Mouse (Mus musculus) heart, embryonic 16.5 days (tissue): ENCODE measurements around the gene Grip1. TPM values are rescaled to one million over a fixed set of nuclear protein-coding genes. Genes with fewer than 3 reads are reported as not detected.

Source experiments
- ATAC-seq: fragments of 200-750 bp; cut with Nextera tagmentation; replicated peaks from 2 replicates; pipeline ENCODE4 v1.8.0; 2017; ENCODE audit warnings: moderate number of reproducible peaks; ENCODE audit not compliant: insufficient read depth, low FRiP score; ENCODE audit errors: extremely low read depth
- H3K27ac ChIP-seq: fragments of 300-500 bp; sonication (generic); 2 replicates; pipeline ENCODE4 v1.5.1; 2014; ENCODE audit warnings: mild to moderate bottlenecking, low read length, control low read depth, moderate library complexity
- H3K27me3 ChIP-seq: fragments of 300-500 bp; sonication (generic); 2 replicates; pipeline ENCODE4 v1.6.1; 2014; ENCODE audit warnings: low read length, mixed read lengths; ENCODE audit not compliant: control insufficient read depth, insufficient read depth
- H3K36me3 ChIP-seq: fragments of 300-500 bp; sonication (generic); 2 replicates; pipeline ENCODE4 v1.6.1; 2014; ENCODE audit not compliant: control insufficient read depth, insufficient read depth
- H3K4me1 ChIP-seq: fragments of 300-500 bp; sonication (generic); 2 replicates; pipeline ENCODE4 v1.6.1; 2014; ENCODE audit warnings: low read length, mixed read lengths; ENCODE audit not compliant: control insufficient read depth, insufficient read depth
- H3K4me2 ChIP-seq: fragments of 300-500 bp; sonication (generic); 2 replicates; pipeline ENCODE4 v1.6.1; 2014; ENCODE audit warnings: low read depth, mild to moderate bottlenecking, control low read depth, low read length
- H3K4me3 ChIP-seq: fragments of 300-500 bp; sonication (generic); 2 replicates; pipeline ENCODE4 v1.5.1; 2014; ENCODE audit warnings: mild to moderate bottlenecking, control low read depth, low read length
- H3K9ac ChIP-seq: fragments of 300-500 bp; sonication (generic); 2 replicates; pipeline ENCODE4 v1.6.1; 2014; ENCODE audit warnings: low read length, control low read depth
- H3K9me3 ChIP-seq: fragments of 300-500 bp; sonication (generic); replicated peaks from 2 replicates; pipeline ENCODE4 v1.6.1; 2016; ENCODE audit warnings: low read length; ENCODE audit not compliant: control insufficient read depth
- WGBS: fragments of 180-500 bp; shearing (Covaris S2); extraction: QIAGEN DNeasy Blood & Tissue Kit; methylation state at CpG from one replicate; pipeline ENCODE4 v1.1.7; 2014; 5-methylcytosine and 5-hydroxymethylcytosine counted together
- polyA plus RNA-seq: library from polyadenylated mRNA; unstranded; fragments of >200 nt; fragmentation: Nextera tagmentation; extraction: Ambion mirVana; gene quantifications from 2 replicates; pipeline ENCODE4 v1.2.1, GENCODE M21; 2015

Gene Grip1
- polyA plus RNA-seq, 1 experiment from 2014 or later: 1.6 TPM

DNA sequence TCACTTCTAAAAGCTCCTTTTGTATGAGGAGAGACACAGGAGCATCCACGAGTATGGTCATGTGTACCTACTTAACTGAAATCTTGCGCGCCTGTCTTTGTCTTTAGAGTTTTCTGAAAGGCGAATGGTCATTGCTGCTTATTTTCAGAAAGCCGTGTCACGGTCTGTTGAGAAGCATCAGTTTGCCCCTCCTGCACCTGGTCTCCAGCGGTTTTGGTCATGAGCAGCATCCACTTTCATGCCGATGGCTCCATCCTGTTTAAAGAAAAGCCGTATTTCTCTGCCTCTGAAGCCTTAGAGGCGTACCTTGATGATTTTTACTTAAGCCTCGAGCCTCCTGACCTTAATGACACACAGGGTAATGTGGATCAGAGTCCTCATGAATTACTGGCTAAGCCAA lies 398.0 kb downstream of the Grip1 start:
- Histone ChIP-seq H3K4me2 (no peak overlapping the region), H3K4me1 (no peaks in the 10 kb centered on the region), H3K4me3 (no peak overlapping the region), H3K36me3 (no peaks in the 10 kb centered on the region), H3K9me3 (no peaks in the 10 kb centered on the region), H3K27me3 (no peaks in the 10 kb centered on the region), H3K27ac (no peak overlapping the region), H3K9ac (no peak overlapping the region)
- ATAC-seq: no peak
- WGBS: 89% methylated on average over 11 of the region's 11 CpGs

DNA sequence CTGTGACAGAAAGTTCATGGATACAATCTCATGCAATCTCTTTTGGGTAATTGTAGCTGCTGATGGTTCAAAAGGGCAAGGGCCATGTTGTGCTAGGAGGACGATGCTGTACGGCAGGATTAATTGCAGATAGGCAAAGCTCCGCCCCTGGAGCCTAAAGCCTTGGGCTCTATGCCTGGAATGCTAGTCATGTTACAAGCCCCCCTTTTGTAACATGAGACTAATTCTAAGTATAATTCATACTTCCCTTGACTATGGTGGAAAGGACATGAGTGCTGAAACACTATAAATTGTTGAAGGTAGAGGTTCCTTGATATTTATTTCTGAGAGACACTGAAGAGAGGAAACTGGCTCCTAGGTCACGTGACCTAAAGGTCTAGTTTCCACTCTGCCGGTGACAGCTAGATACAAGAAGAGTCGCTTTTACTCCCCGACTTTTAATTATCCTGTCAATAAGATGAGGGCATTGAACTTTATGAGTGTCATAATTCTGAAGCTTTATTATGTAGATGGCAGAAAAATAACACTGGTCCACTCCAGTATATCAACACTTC lies 399.0 kb downstream of the Grip1 start:
- no peak overlapping the region for H3K4me2 ChIP-seq
- ATAC-seq: no peak
- 72% methylated on average over 7 of the region's 7 CpGs for WGBS

DNA sequence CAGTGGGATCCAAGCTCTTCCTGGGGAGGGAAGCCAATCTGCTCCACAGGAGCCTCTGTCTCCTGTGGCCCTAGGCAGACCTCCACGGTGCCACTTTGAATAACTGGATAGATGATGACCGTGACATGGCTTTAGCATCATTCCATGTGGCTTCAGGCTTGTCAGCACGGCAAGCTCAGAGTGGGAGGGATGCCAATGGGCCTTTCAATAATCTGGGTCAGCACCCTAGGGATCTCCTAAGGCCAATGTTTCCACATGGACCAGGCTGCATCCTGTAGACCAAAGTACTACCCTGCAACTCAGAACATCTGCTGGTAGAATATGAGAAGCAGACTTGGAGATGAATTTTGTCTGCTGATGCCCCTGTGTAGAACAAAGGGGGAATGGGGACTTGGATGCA lies 414.1 kb downstream of the Grip1 start:
- no peaks in the 10 kb centered on the region for H3K4me1 ChIP-seq
- H3K4me2 ChIP-seq: no peak overlapping the region
- H3K9me3 ChIP-seq: peaks cover 4% of the 10 kb centered on the region; the same call in 1 of the 2 replicates
- no peak overlapping the region for H3K4me3 ChIP-seq
- H3K9ac ChIP-seq: no peak overlapping the region
- H3K36me3 ChIP-seq: no peaks in the 10 kb centered on the region
- H3K27me3 ChIP-seq: no peaks in the 10 kb centered on the region
- H3K27ac ChIP-seq: no peak overlapping the region
- 69% methylated on average over 3 of the region's 3 CpGs for WGBS
- no peak for ATAC-seq

More for the DNA sequence above, 399.0 kb downstream of the Grip1 start:
- Histone ChIP-seq H3K27ac (no peak overlapping the region), H3K9ac (no peak overlapping the region), H3K4me1 (no peaks in the 10 kb centered on the region), H3K27me3 (no peaks in the 10 kb centered on the region), H3K36me3 (no peaks in the 10 kb centered on the region), H3K9me3 (no peaks in the 10 kb centered on the region), H3K4me3 (no peak overlapping the region)

DNA sequence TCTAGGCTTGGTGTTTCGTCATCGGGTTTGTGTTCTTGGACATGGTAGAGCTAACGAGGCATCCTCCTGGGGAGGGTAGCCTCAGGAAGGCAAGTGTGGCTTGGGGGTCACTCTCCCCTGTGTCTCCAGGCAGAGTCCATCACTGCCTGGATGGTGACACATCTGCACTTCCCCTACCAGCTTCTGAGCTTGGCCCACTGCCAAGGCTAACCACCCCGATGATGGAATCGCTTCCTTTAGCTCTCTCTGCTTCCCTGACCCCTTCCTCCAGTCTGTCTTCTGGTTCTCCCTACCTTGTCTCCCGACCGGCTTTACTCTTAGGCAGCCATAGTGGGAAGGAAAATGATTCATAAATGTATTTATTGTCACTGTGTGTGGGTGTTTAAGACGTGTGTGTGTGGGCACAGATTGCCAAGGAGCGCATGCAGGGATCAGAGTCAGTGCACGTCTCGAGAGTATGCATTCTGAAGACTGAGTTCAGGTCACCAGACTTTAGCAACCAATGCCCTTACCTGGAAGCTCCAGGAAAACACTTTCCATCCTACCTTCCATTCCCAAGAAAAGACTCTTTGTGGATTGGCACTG lies 415.5 kb downstream of the Grip1 start:
- Histone ChIP-seq H3K27me3 (no peaks in the 10 kb centered on the region), H3K4me2 (no peak overlapping the region), H3K9me3 (peaks cover 4% of the 10 kb centered on the region; the same call in 1 of the 2 replicates), H3K27ac (no peak overlapping the region), H3K4me1 (no peaks in the 10 kb centered on the region), H3K36me3 (no peaks in the 10 kb centered on the region), H3K4me3 (no peak overlapping the region), H3K9ac (no peak overlapping the region)
- no peak for ATAC-seq
- 70% methylated on average over 11 of the region's 11 CpGs for whole genome bisulfite sequencing

DNA sequence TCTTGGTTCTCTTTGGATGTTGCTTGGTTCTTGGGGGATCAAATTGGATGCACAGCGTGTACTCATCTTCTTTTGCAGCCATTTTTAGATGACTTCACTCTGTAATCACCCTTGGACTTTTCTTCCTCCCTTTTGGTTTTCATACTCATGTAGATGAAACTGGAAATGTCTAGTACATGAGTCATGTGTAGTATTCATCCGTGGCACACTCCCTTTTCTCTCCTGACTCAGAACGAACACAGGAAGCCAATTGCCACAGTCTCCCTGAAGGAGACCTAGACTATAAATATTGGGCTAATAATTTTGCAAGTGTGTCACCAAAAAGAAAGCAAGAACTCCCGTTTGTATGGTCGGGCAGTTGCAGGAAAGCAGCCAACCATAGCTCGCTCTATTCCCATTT lies 423.1 kb downstream of the Grip1 start:
- WGBS: 69% methylated on average over 6 of the region's 6 CpGs
- no peak for ATAC-seq
- H3K4me2 ChIP-seq: no peak overlapping the region

DNA sequence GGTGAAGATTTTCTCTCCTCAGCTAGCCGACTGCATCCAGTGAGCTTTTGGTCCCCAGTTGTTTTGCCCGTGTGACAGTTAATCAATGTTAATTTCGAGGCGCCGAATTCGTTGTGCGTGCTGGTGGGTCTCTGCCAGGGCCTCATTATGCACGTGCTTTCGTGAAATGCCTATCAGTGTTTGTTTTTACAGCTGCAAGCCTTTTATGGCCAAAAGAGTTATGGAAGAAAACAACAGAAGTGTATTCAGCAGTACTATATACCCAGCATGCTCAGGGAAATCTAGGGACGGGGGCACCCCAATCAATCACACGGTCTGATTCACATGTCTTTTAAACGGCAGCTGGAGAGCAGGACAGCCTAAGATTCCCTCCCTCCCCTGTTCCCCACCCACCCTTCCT lies 424.7 kb downstream of the Grip1 start:
- no peak for ATAC-seq
- no peak overlapping the region for H3K4me2 ChIP-seq
- no peaks in the 10 kb centered on the region for H3K4me1 ChIP-seq
- no peak overlapping the region for H3K9ac ChIP-seq
- H3K9me3 ChIP-seq: no peaks in the 10 kb centered on the region
- H3K27me3 ChIP-seq: no peaks in the 10 kb centered on the region
- H3K27ac ChIP-seq: no peak overlapping the region
- H3K4me3 ChIP-seq: no peak overlapping the region
- no peaks in the 10 kb centered on the region for H3K36me3 ChIP-seq
- 60% methylated on average over 12 of the region's 12 CpGs for WGBS

More for the DNA sequence above, 423.1 kb downstream of the Grip1 start:
- Histone ChIP-seq H3K27me3 (no peaks in the 10 kb centered on the region), H3K9me3 (no peaks in the 10 kb centered on the region), H3K27ac (no peak overlapping the region), H3K4me3 (no peak overlapping the region), H3K4me1 (no peaks in the 10 kb centered on the region), H3K36me3 (no peaks in the 10 kb centered on the region), H3K9ac (no peak overlapping the region)

DNA sequence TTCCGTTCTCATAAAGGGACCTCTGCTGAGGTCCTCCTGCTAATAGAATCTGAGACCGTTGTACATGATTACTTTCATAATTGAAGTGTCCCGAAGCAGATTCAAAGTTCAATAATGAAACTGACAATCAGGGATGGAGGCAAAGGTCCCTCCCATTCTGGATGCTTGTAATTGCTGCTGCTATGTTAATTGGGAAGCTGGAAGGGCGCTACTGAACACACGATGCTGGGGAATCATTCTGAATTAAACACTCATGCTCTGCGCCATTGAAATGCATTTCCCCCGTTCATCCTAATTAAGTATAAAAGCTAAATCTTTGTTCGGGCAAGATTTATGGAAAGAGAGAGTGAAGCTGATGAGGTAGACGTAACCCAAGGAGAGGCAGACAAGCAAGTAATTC lies 431.0 kb downstream of the Grip1 start:
- H3K4me2 ChIP-seq: no peak overlapping the region
- WGBS: 85% methylated on average over 9 of the region's 9 CpGs
- H3K27ac ChIP-seq: no peak overlapping the region
- H3K27me3 ChIP-seq: no peaks in the 10 kb centered on the region
- no peaks in the 10 kb centered on the region for H3K4me1 ChIP-seq
- H3K4me3 ChIP-seq: no peak overlapping the region
- H3K36me3 ChIP-seq: no peaks in the 10 kb centered on the region
- ATAC-seq: no peak
- H3K9me3 ChIP-seq: no peaks in the 10 kb centered on the region
- no peak overlapping the region for H3K9ac ChIP-seq

DNA sequence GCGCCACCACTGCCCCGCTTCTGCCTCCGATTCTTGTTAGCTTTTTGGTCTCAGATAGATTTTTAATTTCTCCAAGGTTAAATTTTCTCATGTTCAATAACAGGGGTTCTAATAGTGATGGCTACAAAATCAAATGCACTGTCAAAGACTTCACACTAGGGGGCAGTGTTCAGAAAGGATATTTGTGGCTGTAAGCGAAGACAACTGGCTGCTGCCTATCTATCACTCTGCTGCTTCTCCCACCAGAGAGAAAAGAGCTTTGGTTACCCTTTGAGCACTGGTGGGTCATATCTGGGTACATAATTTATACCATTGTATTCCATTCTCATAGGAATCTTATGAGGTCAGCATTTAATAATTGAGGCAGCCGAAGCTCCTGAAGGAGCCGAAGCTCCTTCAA lies 431.9 kb downstream of the Grip1 start:
- Histone ChIP-seq H3K4me3 (no peak overlapping the region), H3K27me3 (no peaks in the 10 kb centered on the region), H3K27ac (no peak overlapping the region), H3K36me3 (no peaks in the 10 kb centered on the region), H3K4me2 (no peak overlapping the region), H3K9ac (no peak overlapping the region), H3K9me3 (0 out of 2 replicates have a peak, but pooled peaks cover under 1% of the 10 kb centered on the region), H3K4me1 (no peaks in the 10 kb centered on the region)
- ATAC-seq: no peak
- WGBS: 76% methylated on average over 6 of the region's 6 CpGs

DNA sequence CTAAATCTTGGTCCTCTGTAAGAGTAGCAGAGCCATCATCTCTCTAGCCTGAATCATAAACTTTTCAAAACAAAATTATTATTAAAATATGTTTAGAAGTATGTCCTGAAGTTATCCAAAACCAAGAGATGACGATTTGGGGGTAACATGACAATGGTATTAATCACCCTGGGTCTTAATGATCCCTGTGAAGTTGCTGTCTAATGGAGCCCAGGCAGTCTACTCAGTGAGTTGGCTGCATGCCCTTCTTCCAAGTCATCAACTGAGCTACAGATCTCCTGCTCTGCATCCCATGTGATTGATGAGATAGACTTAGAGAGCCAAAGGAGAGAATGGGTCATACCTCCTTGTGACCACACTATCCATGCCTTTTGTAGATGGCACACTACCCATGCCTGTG lies 433.1 kb downstream of the Grip1 start:
- Histone ChIP-seq H3K4me2 (no peak overlapping the region), H3K4me1 (no peaks in the 10 kb centered on the region), H3K4me3 (no peak overlapping the region), H3K27ac (no peak overlapping the region), H3K27me3 (no peaks in the 10 kb centered on the region), H3K9me3 (peaks cover 8% of the 10 kb centered on the region), H3K36me3 (no peaks in the 10 kb centered on the region), H3K9ac (no peak overlapping the region)
- 68% methylated on average over 1 of the region's 1 CpGs for WGBS
- ATAC-seq: no peak
